Mouse (Mus musculus) frontal cortex, postnatal 25 days (tissue): Measurements from ENCODE around the gene Bcl10.
"Not testable (repeated sequence)": the region's sequence is repeated elsewhere in the genome, so short reads cannot be mapped to it uniquely, and the experiment has no call there.

Experiments used
- DNase-seq, 2 experiments: peaks; one replicate each; pipeline ENCODE4 v3.0.0; 2022; ENCODE audit warnings: low spot score in 2 of 2

The Bcl10 gene

DNA sequence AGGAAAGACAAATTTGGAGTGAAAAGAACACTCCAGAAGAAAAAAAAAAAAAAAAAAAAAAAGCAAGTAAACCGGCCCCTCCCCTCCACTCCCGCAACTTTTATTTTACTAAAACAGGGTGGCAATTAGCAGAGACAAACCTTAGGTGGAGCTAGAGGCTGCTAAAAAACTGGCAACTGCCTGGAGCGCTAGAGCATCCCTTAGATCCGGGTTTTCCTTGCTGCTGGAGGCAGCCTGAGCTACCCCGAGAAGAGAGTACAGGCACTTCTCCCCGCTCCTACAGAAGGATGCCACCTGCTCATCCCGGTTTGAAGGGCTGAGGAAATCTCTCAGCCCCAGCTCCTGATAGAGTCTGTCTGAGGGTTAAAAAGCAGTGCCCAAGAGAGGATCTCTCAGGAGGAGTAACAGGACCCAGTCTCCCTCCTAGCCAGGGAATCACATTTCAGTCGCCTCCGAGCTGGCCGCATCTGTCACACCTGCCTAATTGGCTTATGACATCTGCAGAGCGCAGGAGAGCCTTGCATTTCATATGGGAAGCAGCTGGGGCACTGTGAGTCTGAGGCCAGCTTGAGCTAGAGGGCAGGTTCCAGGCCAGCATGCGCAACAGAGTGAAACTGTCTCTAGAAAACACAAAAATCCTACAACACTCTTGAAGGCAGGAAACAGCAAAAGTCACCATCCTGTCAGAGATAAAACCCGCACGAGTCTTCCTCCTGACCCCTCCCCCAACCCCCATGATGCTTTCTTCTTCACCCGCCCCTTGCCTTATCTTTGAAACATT, 27.6 kb downstream of the Bcl10 start:
- DNase-seq = peak; percentile 22 to 36

DNA sequence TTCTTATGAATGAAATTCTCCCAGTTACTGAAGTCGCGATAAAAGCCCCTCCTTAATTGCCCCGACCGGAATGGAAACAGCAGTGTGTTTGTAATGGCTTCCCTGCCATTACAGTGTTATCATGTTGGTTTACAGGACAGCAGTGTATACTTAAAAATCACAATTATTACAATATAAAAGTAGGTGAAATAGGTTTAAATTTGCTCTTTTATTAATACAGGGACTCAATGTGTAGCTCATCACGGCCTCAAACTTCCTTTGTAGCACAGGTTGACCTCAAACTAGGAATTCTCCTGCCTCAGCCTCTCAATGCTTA, 28.2 kb downstream of the Bcl10 start:
- DNase-seq = no peak

DNA sequence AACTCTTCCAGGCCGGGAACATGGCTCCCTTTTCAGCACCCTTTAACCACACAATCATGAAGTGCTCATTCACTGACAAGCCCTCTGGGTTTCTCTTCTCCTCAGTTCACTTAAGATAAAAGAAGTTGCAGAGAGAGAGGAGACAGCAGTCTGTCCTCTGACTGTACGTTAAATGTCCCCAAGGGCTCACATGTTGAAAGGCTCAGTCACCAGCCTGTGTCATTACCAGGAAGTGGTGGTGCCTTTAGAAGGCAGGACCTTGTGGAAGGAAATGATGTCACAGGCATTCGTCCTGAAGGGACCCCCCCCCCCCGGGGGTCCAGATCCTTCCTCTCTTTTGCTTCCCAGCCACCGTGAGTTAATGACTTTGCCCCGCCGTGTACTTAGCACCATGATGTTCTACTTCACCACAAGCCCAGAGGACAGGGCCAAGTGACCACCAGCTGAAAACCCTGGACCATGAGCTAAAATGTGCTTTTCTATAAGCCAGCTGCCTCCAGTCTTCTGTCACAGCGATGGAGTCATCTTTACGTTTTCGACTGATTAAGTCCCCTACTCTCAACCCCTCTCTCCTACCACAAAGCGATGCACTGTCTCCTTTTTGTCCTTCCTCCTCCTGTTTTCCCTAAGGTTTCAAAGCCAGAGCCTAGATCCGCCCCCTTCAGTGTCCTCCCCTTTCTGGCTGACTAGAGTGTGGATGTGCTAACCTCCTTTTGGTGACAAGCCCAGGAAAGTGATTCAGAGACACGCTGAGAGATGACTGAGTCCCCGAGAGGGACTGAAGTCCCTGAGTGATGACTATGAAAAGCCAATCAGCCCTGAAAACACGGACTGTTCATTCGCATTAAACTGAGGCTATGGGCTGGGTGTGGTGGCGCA, 28.9 kb downstream of the Bcl10 start:
- DNase-seq = no peak

DNA sequence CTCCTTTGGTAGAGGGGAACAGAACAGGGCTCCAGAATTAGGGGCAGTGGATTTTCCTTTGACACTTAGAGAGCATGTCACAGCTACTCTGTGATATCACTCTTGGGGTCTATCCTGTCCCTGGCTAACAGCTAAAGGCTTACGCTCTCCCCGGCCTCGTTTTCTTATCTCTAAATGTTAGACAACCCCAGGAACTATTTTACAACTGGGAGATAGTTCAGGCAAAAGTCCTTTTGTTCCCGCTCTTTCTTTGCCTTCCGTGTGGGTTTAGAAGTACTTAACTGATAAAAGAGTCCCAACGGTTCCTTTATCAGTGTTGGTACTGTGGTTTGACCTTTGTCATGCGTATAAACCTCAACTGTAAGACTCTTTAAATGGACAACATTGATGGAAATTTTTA, 30.3 kb downstream of the Bcl10 start:
- DNase-seq = no peak

DNA sequence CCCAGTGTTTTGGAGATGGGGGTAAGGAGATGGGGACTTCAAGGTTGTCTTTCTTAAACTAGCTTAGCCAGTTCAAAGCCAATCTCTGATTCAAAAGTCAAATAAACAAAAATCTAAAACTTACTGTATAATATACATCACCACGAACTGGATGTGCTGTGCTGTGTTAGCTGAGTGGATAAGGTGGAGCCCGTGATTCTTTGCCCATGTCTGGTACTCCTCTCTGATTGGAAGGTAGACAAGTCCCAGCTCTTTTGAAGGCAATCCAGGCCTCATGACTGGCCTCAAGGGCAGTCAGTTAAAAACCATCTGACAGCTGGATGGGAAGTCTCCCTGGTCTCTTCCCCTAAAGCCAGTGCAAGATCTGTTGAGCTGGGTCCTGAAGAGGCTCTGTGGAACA, 30.8 kb downstream of the Bcl10 start:
- DNase-seq = no peak

DNA sequence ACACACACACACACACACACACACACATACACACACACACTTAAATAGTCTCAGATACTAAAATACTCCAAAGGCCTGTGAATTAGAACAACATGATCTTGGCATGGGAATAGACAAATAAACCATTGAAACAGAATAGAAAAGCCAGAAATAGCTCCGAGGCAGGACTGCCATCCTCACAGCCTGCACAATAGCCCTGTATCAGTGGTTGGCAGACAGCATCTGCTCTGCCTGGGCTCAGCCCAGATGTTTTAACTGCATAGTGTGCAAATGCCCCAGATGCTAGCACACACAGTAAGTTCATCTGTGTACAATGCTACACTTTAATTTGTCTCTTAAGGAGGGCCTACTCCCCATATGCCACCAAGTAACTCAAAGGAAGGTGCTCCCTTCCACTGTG, 37.2 kb downstream of the Bcl10 start:
- DNase-seq = no peak

DNA sequence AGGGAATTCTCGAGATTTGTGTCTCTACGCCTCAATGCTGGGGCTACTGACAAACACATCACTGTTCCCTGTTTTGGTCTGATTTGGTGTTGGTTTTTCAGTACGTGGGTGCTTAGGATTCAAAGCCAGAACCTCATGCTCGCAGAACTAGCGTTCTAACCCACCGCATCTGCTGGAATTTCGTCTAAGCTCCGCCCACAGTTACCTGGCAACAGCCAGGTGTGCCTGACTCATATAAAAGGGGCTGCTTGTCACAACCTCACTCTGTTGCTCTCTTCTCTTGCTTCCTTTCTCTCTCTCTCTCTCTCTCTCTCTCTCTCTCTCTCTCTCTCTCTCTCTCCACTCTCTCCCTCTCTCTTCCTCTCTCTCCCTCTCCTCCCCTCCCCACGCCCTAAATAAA, 39.8 kb downstream of the Bcl10 start:
- DNase-seq = no peak

DNA sequence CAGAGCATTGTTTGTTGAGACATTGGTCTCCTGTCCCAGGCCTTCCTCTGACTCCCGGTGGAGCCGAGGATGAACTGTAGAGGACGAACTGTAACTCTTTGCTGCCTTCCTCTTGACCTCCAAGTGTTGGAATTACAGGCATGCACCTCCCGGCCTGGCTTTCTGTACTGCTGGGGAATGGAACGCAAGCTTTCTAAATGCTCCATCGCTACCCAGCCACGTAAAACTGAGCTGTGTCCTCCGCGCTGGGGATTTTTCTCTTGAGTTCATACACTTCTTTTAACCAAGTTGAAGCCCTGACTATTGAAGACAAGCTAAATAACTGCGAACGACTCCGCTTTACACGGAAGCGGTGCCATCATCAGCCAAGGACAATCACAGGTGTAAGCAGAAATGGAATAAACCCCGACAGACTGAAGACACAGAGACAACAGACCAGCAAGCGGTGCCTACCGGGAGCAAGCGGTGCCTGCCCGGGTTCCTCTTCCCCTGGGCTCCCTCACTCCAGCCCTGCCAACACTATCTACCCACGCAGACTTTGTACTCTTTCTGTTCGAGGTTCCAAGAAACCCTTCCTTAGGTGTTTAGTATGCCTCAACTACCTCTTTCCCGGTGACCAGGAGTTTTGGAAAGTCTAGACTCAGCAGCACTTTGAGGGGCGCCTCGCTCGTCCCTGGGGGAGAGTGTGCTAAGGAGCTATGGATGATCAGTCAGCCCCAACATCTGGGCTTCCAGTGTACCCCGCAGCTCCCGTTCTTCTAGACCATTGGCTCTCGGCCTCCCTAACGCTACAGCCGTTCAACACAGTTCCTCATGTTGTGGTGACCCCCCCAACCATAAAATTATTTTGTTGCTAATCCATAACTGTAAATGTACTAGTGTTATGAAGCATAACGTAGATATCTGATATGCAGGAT, 40.8 kb downstream of the Bcl10 start:
- DNase-seq = no peak

DNA sequence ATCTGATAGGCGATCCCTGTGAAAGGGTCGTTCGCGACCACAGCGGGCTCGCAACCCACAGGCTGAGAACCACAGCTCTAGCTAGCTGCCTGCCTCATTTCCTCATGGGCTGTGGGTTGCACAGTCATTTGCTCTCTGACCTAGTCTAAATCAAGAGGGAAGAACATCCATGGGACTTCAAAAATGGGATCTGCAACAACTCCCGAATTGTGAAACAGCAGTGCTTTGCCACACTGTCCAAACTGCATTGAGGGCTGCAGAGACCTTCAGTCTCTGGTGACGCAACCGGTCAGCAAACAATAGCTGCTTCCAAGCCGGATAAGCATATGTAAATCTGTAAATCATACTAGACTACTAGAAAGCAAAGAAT, 41.4 kb downstream of the Bcl10 start:
- no peak for DNase-seq

DNA sequence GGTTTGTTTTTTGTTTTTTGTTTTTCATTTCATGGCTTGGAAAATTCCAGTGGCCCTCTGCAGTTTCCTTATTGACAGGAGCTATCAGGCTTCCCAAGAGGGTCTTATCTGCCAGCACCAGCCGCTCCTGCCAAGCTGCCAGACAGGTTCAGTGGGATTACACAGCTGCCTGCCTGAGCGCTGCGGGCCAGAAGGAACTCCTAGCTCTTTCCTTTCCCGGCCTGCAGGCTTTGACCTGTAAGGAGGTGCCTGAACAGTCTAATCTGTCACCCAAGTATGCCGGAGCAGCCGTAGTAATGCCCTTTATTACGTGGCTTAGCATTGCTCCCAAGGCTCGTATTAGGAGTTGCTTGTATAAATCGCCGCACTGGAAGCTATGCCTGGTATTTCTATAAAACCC, 41.9 kb downstream of the Bcl10 start:
- no peak for DNase-seq

DNA sequence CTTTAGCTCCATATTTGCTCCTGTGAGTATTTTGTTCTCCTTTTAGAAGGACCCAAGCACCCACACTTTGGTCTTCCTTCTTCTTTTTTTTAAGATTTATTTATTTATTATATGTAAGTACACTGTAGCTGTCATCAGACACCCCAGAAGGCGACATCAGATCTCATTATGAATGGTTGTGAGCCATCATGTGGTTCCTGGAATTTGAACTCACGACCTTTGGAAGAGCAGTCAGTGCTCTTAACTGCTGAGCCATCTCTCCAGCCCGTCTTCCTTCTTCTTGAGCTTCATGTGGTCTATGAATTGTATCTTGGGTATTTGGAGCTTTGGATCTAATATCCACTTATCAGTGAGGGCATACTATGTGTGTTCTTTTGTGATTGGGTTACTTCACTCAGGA, 43.0 kb downstream of the Bcl10 start:
- not testable (repeated sequence) for DNase-seq

DNA sequence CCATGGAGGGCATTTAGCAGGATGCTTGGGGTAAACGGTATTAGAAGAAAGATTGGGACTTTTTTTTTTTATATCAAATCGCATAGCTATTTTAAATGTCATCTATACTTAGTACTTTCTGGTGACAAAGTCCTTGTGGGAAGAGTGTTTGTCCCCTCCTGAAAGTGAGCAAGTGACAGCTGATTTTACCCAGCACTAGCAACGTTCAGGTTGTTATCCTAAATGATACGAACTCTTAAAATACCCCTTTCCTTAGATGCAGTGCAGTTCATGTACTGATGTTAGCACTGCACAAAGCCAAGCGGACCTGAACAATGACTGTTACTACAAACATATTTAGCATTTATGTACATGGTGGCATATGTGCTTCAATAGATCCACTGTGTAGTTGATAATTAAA, 44.2 kb downstream of the Bcl10 start:
- DNase-seq = no peak

DNA sequence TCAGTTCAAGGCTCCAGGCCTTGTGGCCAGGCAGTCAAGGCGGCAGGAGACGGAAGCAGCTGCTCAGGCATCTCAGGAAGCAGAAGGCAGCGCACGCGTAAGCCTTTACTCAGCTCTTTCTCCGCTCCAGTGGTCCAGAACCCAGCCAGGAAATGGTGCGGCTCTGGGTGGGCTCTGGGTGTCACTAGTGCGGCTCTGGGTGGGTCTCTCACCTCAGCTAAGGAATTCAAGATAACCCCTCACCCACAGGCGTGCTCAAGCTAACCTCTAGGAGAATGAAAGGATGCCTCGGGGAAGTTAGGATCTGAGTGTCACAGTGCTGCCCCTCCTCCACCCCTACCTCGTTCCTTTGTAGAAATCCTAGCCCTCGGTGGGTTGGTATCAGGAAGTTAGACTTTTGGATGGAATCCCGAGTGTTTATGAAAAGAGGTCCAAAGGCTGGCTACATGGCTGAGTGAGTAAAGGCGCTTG, 46.5 kb downstream of the Bcl10 start:
- no peak for DNase-seq

DNA sequence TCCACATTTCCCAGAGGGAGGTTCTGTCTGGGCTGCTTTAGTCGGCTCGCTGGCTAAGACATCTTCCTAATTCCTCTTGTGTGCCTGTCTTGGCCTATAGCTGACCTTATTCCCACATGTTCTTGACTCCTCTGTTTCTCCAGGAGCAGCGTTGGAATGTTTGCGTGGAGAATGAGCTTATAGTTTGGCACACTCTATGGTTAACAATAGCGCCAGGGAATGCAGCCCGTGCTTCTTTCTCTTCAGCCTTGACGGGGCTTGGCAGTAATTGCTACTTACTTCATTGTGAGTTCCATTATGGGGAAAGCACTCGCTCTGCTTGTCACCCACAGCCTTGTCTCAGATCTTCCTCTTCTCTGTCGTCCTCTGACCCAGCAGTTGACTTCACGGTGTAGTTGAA, 48.9 kb downstream of the Bcl10 start:
- DNase-seq = no peak

DNA sequence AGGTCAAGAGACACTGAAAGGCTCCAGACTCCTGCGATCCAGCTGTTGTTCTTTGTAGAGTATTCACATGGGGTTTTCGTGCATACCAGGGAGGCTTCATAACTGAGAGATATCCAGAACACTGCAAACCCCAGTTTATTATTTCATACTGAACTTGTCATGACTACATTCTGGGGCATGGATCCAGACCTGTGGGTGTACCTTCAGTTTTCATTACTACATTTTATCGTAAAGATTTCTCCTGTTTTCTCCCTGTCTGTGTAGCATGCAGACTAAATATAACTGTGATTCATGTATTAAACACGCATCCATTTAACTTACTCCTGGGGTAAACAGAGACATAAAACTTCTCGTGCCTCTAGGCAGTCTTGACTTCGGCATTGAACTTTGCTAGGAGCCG, 52.4 kb downstream of the Bcl10 start:
- no peak for DNase-seq
